Mouse (Mus musculus): Measurements from ENCODE around the gene Olfr372. TPM values are rescaled to one million over a fixed set of nuclear protein-coding genes. Genes with fewer than 3 reads are reported as not detected.

Gene Olfr372
- polyA plus RNA-seq, 1 experiment from 2014 or later = not detected

DNA sequence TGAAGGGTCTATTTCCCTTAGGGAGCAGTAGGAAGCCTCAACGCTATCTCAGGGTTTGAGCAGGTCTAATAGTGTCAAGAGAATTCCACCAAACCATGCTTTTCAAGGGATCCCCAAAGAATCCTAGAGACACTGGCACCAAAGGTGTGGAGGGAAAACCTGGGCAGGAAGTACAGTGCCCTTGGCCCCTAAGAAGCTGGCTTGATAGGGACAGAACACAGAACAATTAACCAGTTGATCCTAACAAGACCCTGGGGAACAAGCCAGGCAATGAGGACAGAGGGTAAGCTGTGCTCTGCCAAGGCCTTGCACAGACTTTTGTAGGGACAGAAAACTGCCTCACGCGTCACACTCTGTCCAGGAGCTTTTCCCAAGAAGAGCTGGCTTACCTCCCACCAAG, 65.7 kb downstream of the Olfr372 start, which contains the start of gene Olfr374:
Olfr374 (plus strand) TSS at position 301 of the 400 bp plus-strand sequence.
- no peaks in the 10 kb centered on the region for H3K27me3 ChIP-seq
- no peak within 1 kb of the TSS for H3K4me3 ChIP-seq
- no peak within 1 kb of the TSS for H3K9ac ChIP-seq
- no peaks in the 10 kb centered on the region for H3K9me3 ChIP-seq
- H3K27ac ChIP-seq = no peak within 1 kb of the TSS
- no peaks in the 10 kb centered on the region for H3K36me3 ChIP-seq
- WGBS = 84% methylated on average over 3 of the region's 3 CpGs
- ATAC-seq (ENCODE audit: insufficient number of reproducible peaks, low FRiP score, low TSS enrichment, low read depth) = no peak
- H3K4me2 ChIP-seq = no peak within 1 kb of the TSS
- no peaks in the 10 kb centered on the region for H3K4me1 ChIP-seq

Other genes with a start within 250 kb of the Olfr372 start
- 6.0 and 6.9 TPM in 2 replicates for gene Zfp709, start 159.2 kb upstream of the Olfr372 start, polyA plus RNA-seq (2015; fragmentation: Nextera tagmentation; extraction: Ambion mirVana)
- gene Zfp882, start 132.6 kb upstream of the Olfr372 start, polyA plus RNA-seq (2015; fragmentation: Nextera tagmentation; extraction: Ambion mirVana) = 6.9 and 7.0 TPM in 2 replicates
- gene Zfp617, start 132.6 kb upstream of the Olfr372 start, polyA plus RNA-seq (2015; fragmentation: Nextera tagmentation; extraction: Ambion mirVana) = 19.8 and 21.1 TPM in 2 replicates
- 14.4 and 16.9 TPM in 2 replicates for gene Zfp961, start 90.2 kb upstream of the Olfr372 start, polyA plus RNA-seq (2015; fragmentation: Nextera tagmentation; extraction: Ambion mirVana)
- 1.2 and 2.0 TPM in 2 replicates for gene Cyp4f18, start 31.6 kb upstream of the Olfr372 start, polyA plus RNA-seq (2015; fragmentation: Nextera tagmentation; extraction: Ambion mirVana)
- gene Olfr373, start 42.0 kb downstream of the Olfr372 start, polyA plus RNA-seq (2015; fragmentation: Nextera tagmentation; extraction: Ambion mirVana) = 0.04 TPM in 1 of 2 replicates, not detected in the other
- 0.01 and 0.09 TPM in 2 replicates for gene Olfr374, start 65.8 kb downstream of the Olfr372 start, polyA plus RNA-seq (2015; fragmentation: Nextera tagmentation; extraction: Ambion mirVana)
- gene Tpm4, start 93.8 kb downstream of the Olfr372 start, polyA plus RNA-seq (2015; fragmentation: Nextera tagmentation; extraction: Ambion mirVana) = 665 and 704 TPM in 2 replicates
- gene Rab8a, start 120.0 kb downstream of the Olfr372 start, polyA plus RNA-seq (2015; fragmentation: Nextera tagmentation; extraction: Ambion mirVana) = 110 and 133 TPM in 2 replicates
- not detected in 2 replicates for gene Hsh2d, start 148.4 kb downstream of the Olfr372 start, polyA plus RNA-seq (2015; fragmentation: Nextera tagmentation; extraction: Ambion mirVana)
- gene Cib3, start 171.6 kb downstream of the Olfr372 start, polyA plus RNA-seq (2015; fragmentation: Nextera tagmentation; extraction: Ambion mirVana) = not detected in 2 replicates
- gene Gm11034, start 172.4 kb downstream of the Olfr372 start, polyA plus RNA-seq (2015; fragmentation: Nextera tagmentation; extraction: Ambion mirVana) = not detected in 2 replicates
- gene Fam32a, start 178.5 kb downstream of the Olfr372 start, polyA plus RNA-seq (2015; fragmentation: Nextera tagmentation; extraction: Ambion mirVana) = 65.9 and 66.2 TPM in 2 replicates
- gene Ap1m1, start 198.8 kb downstream of the Olfr372 start, polyA plus RNA-seq (2015; fragmentation: Nextera tagmentation; extraction: Ambion mirVana) = 99.5 and 106 TPM in 2 replicates

Data from limb, embryonic 15.5 days (tissue).